Mouse (Mus musculus): ENCODE measurements at regions not wholly inside any gene's neighbourhood (a gene's known extent, or its start where the extent isn't known, plus 50 kb on each side); places are given as distances from the start of the nearest gene placed in this dataset.

- H3K27me3 ChIP-seq (ENCODE audit: control insufficient read depth, insufficient read depth, low read length): no peaks in the 10 kb centered on the region
- H3K27ac ChIP-seq (replicated peaks; ENCODE audit: insufficient read depth, low read depth, low read length): no peak overlapping the region
- 76% methylated on average over 2 of the region's 2 CpGs for WGBS
- H3K79me2 ChIP-seq (ENCODE audit: control insufficient read depth, insufficient read depth, low read length): no peaks in the 10 kb centered on the region
- H3K4me3 ChIP-seq (ENCODE audit: insufficient read depth, low read depth, low read length): no peak overlapping the region
- no peaks in the 10 kb centered on the region for H3K4me1 ChIP-seq (ENCODE audit: control insufficient read depth, insufficient read depth, low read length)
- H3K9ac ChIP-seq (ENCODE audit: low read depth, low read length): no peak overlapping the region
- no peak for DNase-seq (ENCODE audit: extremely low read depth, low read depth, low spot score)
- no peak for TF ChIP-seq CTCF (IDR thresholded peaks at IDR 0.05; ENCODE audit: low read depth, low read length)
- TF ChIP-seq POLR2A (IDR thresholded peaks at IDR 0.05; ENCODE audit: extremely low read depth, insufficient read depth, low read length): no peak
- H3K36me3 ChIP-seq (ENCODE audit: control insufficient read depth, insufficient read depth, low read length): no peaks in the 10 kb centered on the region
These were observed 90.9 kb upstream of the Cdkn2b start for GRCm38 (mm10) chr4:89401696-89402095.

DNA sequence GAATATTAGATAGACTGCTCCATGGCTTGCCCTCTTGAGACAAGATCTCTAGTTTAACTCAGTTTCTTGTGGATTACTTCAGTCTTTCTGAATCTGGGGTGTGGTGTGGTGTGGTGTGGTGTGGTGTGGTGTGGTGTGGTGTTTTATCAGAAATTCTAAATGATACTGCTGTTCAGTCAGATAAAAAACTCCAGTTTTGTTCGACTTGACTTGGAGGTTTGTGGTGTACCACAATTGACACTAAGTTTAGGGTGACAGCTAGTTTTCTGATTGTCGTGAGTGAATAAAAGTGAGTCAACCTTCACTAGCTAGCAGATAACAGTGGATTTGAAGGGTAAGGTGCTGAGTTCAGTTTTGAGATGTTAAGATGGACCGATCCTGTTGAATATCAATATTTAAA lies 89.5 kb upstream of the Cdkn2b start:
- Histone ChIP-seq H3K9ac (ENCODE audit: low read depth, low read length) (no peak overlapping the region), H3K4me3 (ENCODE audit: insufficient read depth, low read depth, low read length) (no peak overlapping the region), H3K79me2 (ENCODE audit: control insufficient read depth, insufficient read depth, low read length) (no peaks in the 10 kb centered on the region), H3K27ac (replicated peaks; ENCODE audit: insufficient read depth, low read depth, low read length) (no peak overlapping the region), H3K4me1 (ENCODE audit: control insufficient read depth, insufficient read depth, low read length) (no peaks in the 10 kb centered on the region), H3K27me3 (ENCODE audit: control insufficient read depth, insufficient read depth, low read length) (no peaks in the 10 kb centered on the region), H3K36me3 (ENCODE audit: control insufficient read depth, insufficient read depth, low read length) (no peaks in the 10 kb centered on the region)
- TF ChIP-seq POLR2A (IDR thresholded peaks at IDR 0.05; ENCODE audit: extremely low read depth, insufficient read depth, low read length) (no peak), CTCF (IDR thresholded peaks at IDR 0.05; ENCODE audit: low read depth, low read length) (no peak)
- DNase-seq (ENCODE audit: extremely low read depth, low read depth, low spot score): no peak
- 79% methylated on average over 3 of the region's 3 CpGs for WGBS

- no peaks in the 10 kb centered on the region for H3K4me1 ChIP-seq (ENCODE audit: control insufficient read depth, insufficient read depth, low read length)
- 65% methylated on average over 2 of the region's 2 CpGs for WGBS
- DNase-seq (ENCODE audit: extremely low read depth, low read depth, low spot score): no peak
- no peak overlapping the region for H3K9ac ChIP-seq (ENCODE audit: low read depth, low read length)
- no peaks in the 10 kb centered on the region for H3K36me3 ChIP-seq (ENCODE audit: control insufficient read depth, insufficient read depth, low read length)
- no peak overlapping the region for H3K4me3 ChIP-seq (ENCODE audit: insufficient read depth, low read depth, low read length)
- no peak for TF ChIP-seq CTCF (IDR thresholded peaks at IDR 0.05; ENCODE audit: low read depth, low read length)
- H3K79me2 ChIP-seq (ENCODE audit: control insufficient read depth, insufficient read depth, low read length): no peaks in the 10 kb centered on the region
- H3K27me3 ChIP-seq (ENCODE audit: control insufficient read depth, insufficient read depth, low read length): no peaks in the 10 kb centered on the region
- H3K27ac ChIP-seq (replicated peaks; ENCODE audit: insufficient read depth, low read depth, low read length): no peak overlapping the region
These were observed 88.4 kb upstream of the Cdkn2b start for GRCm38 (mm10) chr4:89399277-89399676.

GRCm38 (mm10) chr4:89396020-89396419 lies 85.2 kb upstream of the Cdkn2b start:
- Histone ChIP-seq H3K36me3 (ENCODE audit: control insufficient read depth, insufficient read depth, low read length) (no peaks in the 10 kb centered on the region), H3K27me3 (ENCODE audit: control insufficient read depth, insufficient read depth, low read length) (no peaks in the 10 kb centered on the region), H3K9ac (ENCODE audit: low read depth, low read length) (no peak overlapping the region), H3K4me1 (ENCODE audit: control insufficient read depth, insufficient read depth, low read length) (no peaks in the 10 kb centered on the region), H3K79me2 (ENCODE audit: control insufficient read depth, insufficient read depth, low read length) (no peaks in the 10 kb centered on the region), H3K4me3 (ENCODE audit: insufficient read depth, low read depth, low read length) (no peak overlapping the region), H3K27ac (replicated peaks; ENCODE audit: insufficient read depth, low read depth, low read length) (no peak overlapping the region)
- WGBS: 87% methylated on average over 2 of the region's 2 CpGs
- no peak for TF ChIP-seq POLR2A (IDR thresholded peaks at IDR 0.05; ENCODE audit: extremely low read depth, insufficient read depth, low read length)
- TF ChIP-seq CTCF (IDR thresholded peaks at IDR 0.05; ENCODE audit: low read depth, low read length): no peak
- DNase-seq (ENCODE audit: extremely low read depth, low read depth, low spot score): no peak

GRCm38 (mm10) chr4:89395336-89395735 lies 84.5 kb upstream of the Cdkn2b start:
- Histone ChIP-seq H3K9ac (ENCODE audit: low read depth, low read length) (no peak overlapping the region), H3K36me3 (ENCODE audit: control insufficient read depth, insufficient read depth, low read length) (no peaks in the 10 kb centered on the region), H3K27ac (replicated peaks; ENCODE audit: insufficient read depth, low read depth, low read length) (no peak overlapping the region), H3K4me3 (ENCODE audit: insufficient read depth, low read depth, low read length) (no peak overlapping the region), H3K27me3 (ENCODE audit: control insufficient read depth, insufficient read depth, low read length) (no peaks in the 10 kb centered on the region), H3K79me2 (ENCODE audit: control insufficient read depth, insufficient read depth, low read length) (no peaks in the 10 kb centered on the region), H3K4me1 (ENCODE audit: control insufficient read depth, insufficient read depth, low read length) (no peaks in the 10 kb centered on the region)
- DNase-seq (ENCODE audit: extremely low read depth, low read depth, low spot score): no peak
- TF ChIP-seq POLR2A (IDR thresholded peaks at IDR 0.05; ENCODE audit: extremely low read depth, insufficient read depth, low read length): no peak
- TF ChIP-seq CTCF (IDR thresholded peaks at IDR 0.05; ENCODE audit: low read depth, low read length): no peak

DNA sequence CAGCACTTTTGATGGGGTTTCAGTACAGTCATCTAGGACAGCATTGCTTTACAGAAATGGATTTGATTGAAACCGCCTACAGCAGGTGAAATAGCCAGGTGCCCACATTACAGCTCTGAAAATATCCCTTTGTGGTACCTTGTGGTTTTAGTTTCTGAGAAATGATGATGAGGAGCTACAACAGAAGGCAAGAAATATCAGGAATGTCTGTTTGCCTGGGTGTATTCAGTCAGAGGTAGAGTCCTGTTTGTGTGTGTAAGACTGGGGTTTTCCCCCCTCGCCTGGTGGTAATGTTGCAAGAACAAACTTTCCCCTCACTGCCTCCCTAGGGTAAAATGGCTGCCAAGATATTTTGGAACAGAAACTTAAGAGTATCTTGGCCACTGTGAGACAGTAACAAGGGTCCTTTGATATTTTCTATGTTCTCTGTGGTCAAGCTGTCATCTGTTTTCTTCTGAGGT lies 82.4 kb upstream of the Cdkn2b start:
- H3K36me3 ChIP-seq (ENCODE audit: control insufficient read depth, insufficient read depth, low read length): no peaks in the 10 kb centered on the region
- no peak for TF ChIP-seq POLR2A (IDR thresholded peaks at IDR 0.05; ENCODE audit: extremely low read depth, insufficient read depth, low read length)
- TF ChIP-seq CTCF (IDR thresholded peaks at IDR 0.05; ENCODE audit: low read depth, low read length): no peak
- H3K79me2 ChIP-seq (ENCODE audit: control insufficient read depth, insufficient read depth, low read length): no peaks in the 10 kb centered on the region
- no peak overlapping the region for H3K9ac ChIP-seq (ENCODE audit: low read depth, low read length)
- no peak overlapping the region for H3K4me3 ChIP-seq (ENCODE audit: insufficient read depth, low read depth, low read length)
- H3K4me1 ChIP-seq (ENCODE audit: control insufficient read depth, insufficient read depth, low read length): no peaks in the 10 kb centered on the region
- WGBS: 77% methylated on average over 2 of the region's 2 CpGs
- no peaks in the 10 kb centered on the region for H3K27me3 ChIP-seq (ENCODE audit: control insufficient read depth, insufficient read depth, low read length)
- no peak overlapping the region for H3K27ac ChIP-seq (replicated peaks; ENCODE audit: insufficient read depth, low read depth, low read length)
- DNase-seq (ENCODE audit: extremely low read depth, low read depth, low spot score): no peak

All from liver, adult 2 months (tissue).